Mouse (Mus musculus) lung, embryonic 14.5 days (tissue): ENCODE data around the gene Tbc1d20. TPM values are rescaled to one million over a fixed set of nuclear protein-coding genes. Genes with fewer than 3 reads are reported as not detected.

Source experiments
- ATAC-seq: fragments of 200-750 bp; cut with Nextera tagmentation; 2 replicates; pipeline ENCODE4 v1.8.0; 2017; ENCODE audit warnings: mild to moderate bottlenecking, moderate TSS enrichment, moderate library complexity; ENCODE audit not compliant: insufficient read depth
- DNase-seq: peaks from one replicate; pipeline ENCODE4 v3.0.0-alpha.2; 2015
- H3K27ac ChIP-seq: fragments of 300-500 bp; sonication (generic); 2 replicates; pipeline ENCODE4 v1.5.1; 2014; ENCODE audit warnings: low read depth, mild to moderate bottlenecking, moderate library complexity
- H3K27me3 ChIP-seq: fragments of 300-500 bp; sonication (generic); 2 replicates; pipeline ENCODE4 v1.6.1; 2014; ENCODE audit warnings: low read length, control low read depth; ENCODE audit not compliant: insufficient read depth
- H3K36me3 ChIP-seq: fragments of 300-500 bp; sonication (generic); 2 replicates; pipeline ENCODE4 v1.6.1; 2014; ENCODE audit warnings: control low read depth; ENCODE audit not compliant: insufficient read depth
- H3K4me1 ChIP-seq: fragments of 300-500 bp; sonication (generic); 2 replicates; pipeline ENCODE4 v1.6.1; 2014; ENCODE audit warnings: antibody characterized with exemption, control low read depth; ENCODE audit not compliant: insufficient read depth
- H3K4me2 ChIP-seq: fragments of 300-500 bp; sonication (generic); 2 replicates; pipeline ENCODE4 v1.6.1; 2014; ENCODE audit warnings: mild to moderate bottlenecking
- H3K4me3 ChIP-seq: fragments of 300-500 bp; sonication (generic); 2 replicates; pipeline ENCODE4 v1.5.1; 2014; ENCODE audit warnings: low read depth, low read length
- H3K9ac ChIP-seq: fragments of 300-500 bp; sonication (generic); 2 replicates; pipeline ENCODE4 v1.6.1; 2014
- H3K9me3 ChIP-seq: fragments of 300-500 bp; sonication (generic); 2 replicates; pipeline ENCODE4 v1.6.1; 2016; ENCODE audit warnings: low read depth, low read length, control low read depth
- CTCF ChIP-seq: IDR thresholded peaks from 2 replicates; pipeline ENCODE4 v1.5.1; 2016; ENCODE audit warnings: antibody characterized with exemption, low read depth
- WGBS: fragments of 180-500 bp; shearing (Covaris S2); extraction: QIAGEN DNeasy Blood & Tissue Kit; methylation state at CpG from one replicate; pipeline ENCODE4 v1.1.7; 2014; 5-methylcytosine and 5-hydroxymethylcytosine counted together
- polyA plus RNA-seq: library from polyadenylated mRNA; unstranded; fragments of >200 nt; fragmentation: Nextera tagmentation; extraction: Ambion mirVana; gene quantifications from 2 replicates; pipeline ENCODE4 v1.2.1, GENCODE M21; 2014

Gene Tbc1d20
- polyA plus RNA-seq, 1 experiment from 2014 or later: 39.4 TPM

- no peak overlapping the region for H3K4me3 ChIP-seq
- H3K4me1 ChIP-seq: peaks cover 7% of the 10 kb centered on the region; the same call in 1 of the 2 replicates
- no peak overlapping the region for H3K9ac ChIP-seq
- H3K4me2 ChIP-seq: no peak overlapping the region
- no peak overlapping the region for H3K27ac ChIP-seq
- peaks cover 16% of the 10 kb centered on the region; the same call in 1 of the 2 replicates for H3K36me3 ChIP-seq
- no peak for TF ChIP-seq CTCF
- no peaks in the 10 kb centered on the region for H3K27me3 ChIP-seq
- no peaks in the 10 kb centered on the region for H3K9me3 ChIP-seq
- WGBS: 60% methylated on average over 4 of the region's 4 CpGs
- DNase-seq (no peak), ATAC-seq (no peak)
These were observed 39.8 kb downstream of the Tbc1d20 start for GRCm38 (mm10) chr2:152333345-152334006.

- Histone ChIP-seq H3K4me3 (no peak overlapping the region), H3K27ac (no peak overlapping the region), H3K36me3 (no peaks in the 10 kb centered on the region), H3K27me3 (no peaks in the 10 kb centered on the region), H3K9me3 (no peaks in the 10 kb centered on the region), H3K4me1 (peaks cover 7% of the 10 kb centered on the region; the same call in 1 of the 2 replicates), H3K4me2 (no peak overlapping the region), H3K9ac (no peak overlapping the region)
- DNase-seq (no peak), ATAC-seq (no peak)
- WGBS: 35% methylated on average over 11 of the region's 11 CpGs
- no peak for TF ChIP-seq CTCF
These were observed 41.7 kb downstream of the Tbc1d20 start for GRCm38 (mm10) chr2:152335289-152335820.

GRCm38 (mm10) chr2:152336856-152337255 lies 43.2 kb downstream of the Tbc1d20 start:
- DNase-seq: peak; percentile 52
- 0 out of 2 replicates have a peak, but pooled peaks cover 3% of the 10 kb centered on the region for H3K4me1 ChIP-seq
- H3K27me3 ChIP-seq: no peaks in the 10 kb centered on the region
- no peaks in the 10 kb centered on the region for H3K36me3 ChIP-seq
- TF ChIP-seq CTCF: no peak
- WGBS: 63% methylated on average over 1 of the region's 1 CpGs
- no peak overlapping the region for H3K4me2 ChIP-seq
- no peak overlapping the region for H3K9ac ChIP-seq
- no peak for ATAC-seq
- no peak overlapping the region for H3K4me3 ChIP-seq
- peak overlapping the region; percentile 8; the same call in 1 of the 2 replicates for H3K27ac ChIP-seq
- H3K9me3 ChIP-seq: no peaks in the 10 kb centered on the region

GRCm38 (mm10) chr2:152337591-152338212 lies 44.1 kb downstream of the Tbc1d20 start:
- TF ChIP-seq CTCF: no peak

GRCm38 (mm10) chr2:152338319-152338718 lies 44.7 kb downstream of the Tbc1d20 start:
- no peak overlapping the region for H3K4me3 ChIP-seq
- H3K9me3 ChIP-seq: no peaks in the 10 kb centered on the region
- H3K9ac ChIP-seq: no peak overlapping the region
- no peak for TF ChIP-seq CTCF
- no peak overlapping the region for H3K4me2 ChIP-seq
- WGBS: 74% methylated on average over 13 of the region's 13 CpGs
- no peaks in the 10 kb centered on the region for H3K27me3 ChIP-seq
- H3K36me3 ChIP-seq: no peaks in the 10 kb centered on the region
- no peak overlapping the region for H3K27ac ChIP-seq
- no peaks in the 10 kb centered on the region for H3K4me1 ChIP-seq
- no peak for DNase-seq
- no peak for ATAC-seq

More at GRCm38 (mm10) chr2:152337591-152338212, 44.1 kb downstream of the Tbc1d20 start:
- no peak for ATAC-seq
- Histone ChIP-seq H3K9me3 (no peaks in the 10 kb centered on the region), H3K36me3 (no peaks in the 10 kb centered on the region), H3K9ac (no peak overlapping the region; the same call in 1 of the 2 replicates), H3K27me3 (no peaks in the 10 kb centered on the region), H3K4me2 (no peak overlapping the region), H3K4me3 (no peak overlapping the region), H3K27ac (peak overlapping the region; percentile 8; the same call in 1 of the 2 replicates), H3K4me1 (0 out of 2 replicates have a peak, but pooled peaks cover 3% of the 10 kb centered on the region)
- DNase-seq: no peak
- WGBS: 82% methylated on average over 11 of the region's 11 CpGs

GRCm38 (mm10) chr2:152339631-152340179 lies 46.1 kb downstream of the Tbc1d20 start:
- TF ChIP-seq CTCF: no peak
- Histone ChIP-seq H3K9me3 (no peaks in the 10 kb centered on the region), H3K4me2 (no peak overlapping the region), H3K9ac (no peak overlapping the region), H3K27me3 (no peaks in the 10 kb centered on the region), H3K36me3 (no peaks in the 10 kb centered on the region), H3K27ac (no peak overlapping the region), H3K4me1 (no peaks in the 10 kb centered on the region), H3K4me3 (no peak overlapping the region)
- DNase-seq (no peak), ATAC-seq (no peak)
- 84% methylated on average over 22 of the region's 22 CpGs for WGBS
